Mouse (Mus musculus) forebrain, embryonic 11.5 days (tissue): ENCODE measurements around the gene Plekhh3. TPM values are rescaled to one million over a fixed set of nuclear protein-coding genes. Genes with fewer than 3 reads are reported as not detected.

Source experiments
- ATAC-seq: fragments of 200-750 bp; cut with Nextera tagmentation; replicated peaks from 2 replicates; pipeline ENCODE4 v1.8.0; 2017; ENCODE audit warnings: moderate TSS enrichment; ENCODE audit not compliant: low FRiP score
- DNase-seq: peaks from one replicate; pipeline ENCODE4 v3.0.0-alpha.2; 2017; ENCODE audit warnings: low spot score
- H3K27ac ChIP-seq: fragments of 300-500 bp; sonication (generic); 2 replicates; pipeline ENCODE4 v1.5.1; 2014; ENCODE audit warnings: low read depth, low read length
- H3K27me3 ChIP-seq: fragments of 300-500 bp; sonication (generic); 2 replicates; pipeline ENCODE4 v1.6.1; 2014; ENCODE audit warnings: mild to moderate bottlenecking, low read length, mixed read lengths; ENCODE audit not compliant: control insufficient read depth, insufficient read depth
- H3K36me3 ChIP-seq: fragments of 300-500 bp; sonication (generic); 2 replicates; pipeline ENCODE4 v1.6.1; 2014; ENCODE audit warnings: mild to moderate bottlenecking, low read length, moderate library complexity, mixed read lengths; ENCODE audit not compliant: control insufficient read depth, insufficient read depth
- H3K4me1 ChIP-seq: fragments of 300-500 bp; sonication (generic); replicated peaks from 2 replicates; pipeline ENCODE4 v1.6.1; 2014; ENCODE audit warnings: low read length, mixed read lengths; ENCODE audit not compliant: control insufficient read depth, insufficient read depth
- H3K4me2 ChIP-seq: fragments of 300-500 bp; sonication (generic); 2 replicates; pipeline ENCODE4 v1.6.1; 2014; ENCODE audit warnings: low read depth, mild to moderate bottlenecking, low read length, moderate library complexity, mixed read lengths; ENCODE audit not compliant: severe bottlenecking
- H3K4me3 ChIP-seq: fragments of 300-500 bp; sonication (generic); 2 replicates; pipeline ENCODE4 v1.5.1; 2014; ENCODE audit warnings: low read depth, low read length
- H3K9ac ChIP-seq: fragments of 300-500 bp; sonication (generic); 2 replicates; pipeline ENCODE4 v1.6.1; 2014; ENCODE audit warnings: low read length
- H3K9me3 ChIP-seq: fragments of 300-500 bp; sonication (generic); 2 replicates; pipeline ENCODE4 v1.6.1; 2016; ENCODE audit warnings: low read length, mixed read lengths; ENCODE audit not compliant: control insufficient read depth
- WGBS: fragments of 180-500 bp; shearing (Covaris S2); extraction: QIAGEN DNeasy Blood & Tissue Kit; methylation state at CpG from one replicate; pipeline ENCODE4 v1.1.7; 2014; 5-methylcytosine and 5-hydroxymethylcytosine counted together
- microRNA-seq: library from miRNA; unstranded; fragments of <30 nt; microRNA quantifications from one replicate; pipeline ENCODE4, GENCODE M21; 2016; ENCODE audit not compliant: insufficient number of aligned reads
- polyA plus RNA-seq: library from polyadenylated mRNA; unstranded; fragments of >200 nt; fragmentation: Nextera tagmentation; extraction: Ambion mirVana; gene quantifications from 2 replicates; pipeline ENCODE4 v1.2.1, GENCODE M21; 2014

Gene Plekhh3
- polyA plus RNA-seq, 1 experiment from 2014 or later = 7.9 TPM

GRCm38 (mm10) chr11:101119131-101119760 is 51.9 kb downstream of the Plekhh3 start:
- Histone ChIP-seq H3K4me2 (peak overlapping the region; percentile 95), H3K4me3 (peak overlapping the region; percentile 89), H3K27ac (peak overlapping the region; percentile 77), H3K4me1 (peaks cover 15% of the 10 kb centered on the region; the same call in 1 of the 2 replicates), H3K9ac (peak overlapping the region; percentile 91), H3K27me3 (no peaks in the 10 kb centered on the region), H3K9me3 (no peaks in the 10 kb centered on the region), H3K36me3 (peaks cover 3% of the 10 kb centered on the region)
- no peak for DNase-seq
- peak; percentile 79; the same call in 1 of the 2 replicates for ATAC-seq
- WGBS = under 1% methylated on average over 37 of the region's 39 CpGs

- Histone ChIP-seq H3K27ac (no peak overlapping the region), H3K4me3 (peak overlapping the region; percentile 89; the same call in 1 of the 2 replicates), H3K9me3 (no peaks in the 10 kb centered on the region), H3K4me2 (peak overlapping the region; percentile 95), H3K36me3 (no peaks in the 10 kb centered on the region), H3K27me3 (no peaks in the 10 kb centered on the region), H3K9ac (no peak overlapping the region; the same call in 1 of the 2 replicates), H3K4me1 (peaks cover 15% of the 10 kb centered on the region; the same call in 1 of the 2 replicates)
- no peak for DNase-seq
- WGBS = 53% methylated on average over 4 of the region's 4 CpGs
- ATAC-seq = no peak
These were observed 53.0 kb downstream of the Plekhh3 start for GRCm38 (mm10) chr11:101118105-101118504.

- no peak overlapping the region for H3K9ac ChIP-seq
These were observed 55.6 kb downstream of the Plekhh3 start for GRCm38 (mm10) chr11:101115564-101115963.

More at GRCm38 (mm10) chr11:101115564-101115963, 55.6 kb downstream of the Plekhh3 start:
- H3K9me3 ChIP-seq = no peaks in the 10 kb centered on the region
- H3K27ac ChIP-seq = peak overlapping the region; percentile 33; the same call in 1 of the 2 replicates
- no peak for DNase-seq
- WGBS = 49% methylated on average over 2 of the region's 2 CpGs
- ATAC-seq = no peak
- no peaks in the 10 kb centered on the region for H3K36me3 ChIP-seq
- no peak overlapping the region for H3K4me2 ChIP-seq
- peaks cover 12% of the 10 kb centered on the region; the same call in 1 of the 2 replicates for H3K4me1 ChIP-seq
- H3K27me3 ChIP-seq = no peaks in the 10 kb centered on the region
- no peak overlapping the region for H3K4me3 ChIP-seq

Small RNA genes within 50 kb of the gene (microRNA-seq; reads per million reads assigned to microRNA genes)
- not detected for gene Gm27626

Other genes starting within 250 kb of the Plekhh3 start
- gene Stat3, start 231.8 kb downstream of the Plekhh3 start, polyA plus RNA-seq = 26.2 and 27.8 TPM in 2 replicates
- 11.8 and 14.2 TPM in 2 replicates for gene Cavin1, start 200.5 kb downstream of the Plekhh3 start, polyA plus RNA-seq
- gene Atp6v0a1, start 161.9 kb downstream of the Plekhh3 start, polyA plus RNA-seq = 44.7 and 47.0 TPM in 2 replicates
- gene Naglu, start 101.3 kb downstream of the Plekhh3 start, polyA plus RNA-seq = 6.9 and 7.8 TPM in 2 replicates
- 0.19 TPM in 1 of 2 replicates, not detected in the other for gene Hsd17b1, start 92.9 kb downstream of the Plekhh3 start, polyA plus RNA-seq
- 50.4 and 51.5 TPM in 2 replicates for gene Coasy, start 88.8 kb downstream of the Plekhh3 start, polyA plus RNA-seq
- 41.8 and 44.3 TPM in 2 replicates for gene Mlx, start 84.1 kb downstream of the Plekhh3 start, polyA plus RNA-seq
- 74.1 and 79.7 TPM in 2 replicates for gene Psmc3ip, start 75.9 kb downstream of the Plekhh3 start, polyA plus RNA-seq
- gene Retreg3, start 51.5 kb downstream of the Plekhh3 start, polyA plus RNA-seq = 11.1 and 12.9 TPM in 2 replicates
- gene Tubg1, start 51.4 kb downstream of the Plekhh3 start, polyA plus RNA-seq = 126 and 132 TPM in 2 replicates
- 3.9 and 4.5 TPM in 2 replicates for gene Tubg2, start 15.4 kb downstream of the Plekhh3 start, polyA plus RNA-seq
- 0.35 and 0.55 TPM in 2 replicates for gene Cntnap1, start 828 bp downstream of the Plekhh3 start, polyA plus RNA-seq
- gene Ccr10, start 4.1 kb upstream of the Plekhh3 start, polyA plus RNA-seq = 0.17 TPM in 1 of 2 replicates, not detected in the other
- 10.5 and 12.8 TPM in 2 replicates for gene Ezh1, start 55.1 kb upstream of the Plekhh3 start, polyA plus RNA-seq
- 59.4 and 64.3 TPM in 2 replicates for gene Ramp2, start 74.7 kb upstream of the Plekhh3 start, polyA plus RNA-seq
- 119 TPM in 2 replicates for gene Vps25, start 82.4 kb upstream of the Plekhh3 start, polyA plus RNA-seq
- gene Wnk4, start 89.2 kb upstream of the Plekhh3 start, polyA plus RNA-seq = 5.3 and 7.6 TPM in 2 replicates
- 1.3 and 2.0 TPM in 2 replicates for gene Cntd1, start 107.7 kb upstream of the Plekhh3 start, polyA plus RNA-seq
- gene Coa3, start 107.8 kb upstream of the Plekhh3 start, polyA plus RNA-seq = 179 and 181 TPM in 2 replicates
- 159 and 165 TPM in 2 replicates for gene Becn1, start 130.9 kb upstream of the Plekhh3 start, polyA plus RNA-seq
- gene Psme3, start 144.9 kb upstream of the Plekhh3 start, polyA plus RNA-seq = 189 and 193 TPM in 2 replicates
- 2.8 and 3.1 TPM in 2 replicates for gene Aoc2, start 153.7 kb upstream of the Plekhh3 start, polyA plus RNA-seq
- not detected in 2 replicates for gene Aoc3, start 159.3 kb upstream of the Plekhh3 start, polyA plus RNA-seq
- gene G6pc, start 196.2 kb upstream of the Plekhh3 start, polyA plus RNA-seq = not detected in 2 replicates
- gene Aarsd1, start 246.3 kb upstream of the Plekhh3 start, polyA plus RNA-seq = 101 and 111 TPM in 2 replicates